8 mouse cellular contexts compared by ENCODE assay signal in genomic region chr6:60555590-60556235, GRCm38 (mm10).
DNase-seq lines count a peak whose midpoint lies in the region; ATAC-seq and TF ChIP-seq lines count a peak whose summit lies in the region.
"Had no signal": no experiment of that assay in that cellular context is flagged by ENCODE, and none has a peak within 500 bp of the region (broad histone marks: within the 10 kb centered on the region; RNA-seq: fewer than 3 reads in every experiment).

No protein-coding gene starts in this region.

- peaks cover 2% of the 10 kb centered on the region; the same call in 1 of the 2 replicates for H3K36me3 ChIP-seq in ES-E14 (ENCODE audit: control insufficient read depth, insufficient read depth, low read length, poor library complexity, severe bottlenecking)
- H3K36me3 ChIP-seq in kidney, embryonic 15.5 days = no peaks in the 10 kb centered on the region

- no peak overlapping the region for H3K9ac ChIP-seq in ES-E14 (ENCODE audit: insufficient read depth, low read depth, low read length, poor library complexity, severe bottlenecking)
- no peak overlapping the region for H3K9ac ChIP-seq in kidney, embryonic 15.5 days

- 44% methylated on average over 9 of the region's 9 CpGs for whole genome bisulfite sequencing in kidney, embryonic 15.5 days

- H3K27ac ChIP-seq in ES-E14 (ENCODE audit: insufficient read depth, low read depth, low read length, poor library complexity, severe bottlenecking) = no peak overlapping the region
- no peak overlapping the region for H3K27ac ChIP-seq in kidney, embryonic 15.5 days
- H3K27ac ChIP-seq: macrophage had no signal

- 0 out of 2 replicates have a peak overlapping the region, but pooled peaks have one; percentile 23 for H3K4me2 ChIP-seq in kidney, embryonic 15.5 days

- no peaks in the 10 kb centered on the region for H3K9me3 ChIP-seq in ES-E14 (ENCODE audit: control insufficient read depth, insufficient read depth, low read depth, low read length)
- H3K9me3 ChIP-seq in kidney, embryonic 15.5 days (replicated peaks) = peaks cover 11% of the 10 kb centered on the region

- in situ Hi-C loops in ES-E14 (cut with MboI; ENCODE audit: low sequenced_read_pairs in 2 of 2, unreplicated experiment in 2 of 2) = loop anchor here (25.0 kb wide), 3 partner anchors 382 to 757 kb away; no protein-coding TSS in a partner anchor

- no peak for ATAC-seq in kidney, embryonic 15.5 days (replicated peaks; ENCODE audit: low FRiP score)
- no peak for ATAC-seq in megakaryocyte, adult 5-6 weeks (ENCODE audit: poor library complexity, severe bottlenecking)

- DNase-seq in A20 (ENCODE audit: low read depth, low spot score) = peak; percentile 33
- DNase-seq in ES-E14 (ENCODE audit: low read depth, low spot score) = peak; percentile 27
- DNase-seq in embryo, embryonic 9.5 days (ENCODE audit: extremely low spot score) = peak; percentile 21
- DNase-seq in lung, postnatal 36 days = peak; percentile 56
- peak; percentile 2 for DNase-seq in yolk sac, embryonic 10.5 days (ENCODE audit: low spot score)

- no peaks in the 10 kb centered on the region for H3K4me1 ChIP-seq in ES-E14 (ENCODE audit: control insufficient read depth in 2 of 2, insufficient read depth in 2 of 2, low read length in 2 of 2, poor library complexity in 1 of 2)
- H3K4me1 ChIP-seq in kidney, embryonic 15.5 days = no peaks in the 10 kb centered on the region

- no peaks in the 10 kb centered on the region for H3K27me3 ChIP-seq in kidney, embryonic 15.5 days

- H3K4me3 ChIP-seq in ES-E14 (ENCODE audit: insufficient read depth in 1 of 2, low read depth in 1 of 2, low read length in 2 of 2, poor library complexity in 1 of 2, severe bottlenecking in 1 of 2) = no peak overlapping the region
- no peak overlapping the region for H3K4me3 ChIP-seq in kidney, embryonic 15.5 days (replicated peaks)

TF ChIP-seq in ES-E14, 5 proteins besides CTCF, POLR2A, EP300 and RAD21:
- TF ChIP-seq CHD2 (IDR thresholded peaks at IDR 0.05; ENCODE audit: low read depth, low read length) (no peak), ZC3H11A (IDR thresholded peaks at IDR 0.05; ENCODE audit: borderline replicate concordance, low read depth, low read length) (peak; percentile 51; the same call in 1 of the 2 replicates), HCFC1 (IDR thresholded peaks at IDR 0.05; ENCODE audit: borderline replicate concordance, insufficient read depth, low read length) (no peak)

Comparison
In these comparisons a context has a peak if more than half of its experiments do, and no peak if none do; other contexts are left out.
1. DNase-seq: peak in every context shown above with its lines; median percentile 56 in lung, postnatal 36 days; 33 in A20; 27 in ES-E14; 21 in embryo, embryonic 9.5 days; 2 in yolk sac, embryonic 10.5 days.